Mouse (Mus musculus): ENCODE measurements around the gene Sprr2j-ps. TPM values are rescaled to one million over a fixed set of nuclear protein-coding genes. Genes with fewer than 3 reads are reported as not detected.

Gene Sprr2j-ps
- polyA plus RNA-seq, 1 experiment, result not detected

DNA sequence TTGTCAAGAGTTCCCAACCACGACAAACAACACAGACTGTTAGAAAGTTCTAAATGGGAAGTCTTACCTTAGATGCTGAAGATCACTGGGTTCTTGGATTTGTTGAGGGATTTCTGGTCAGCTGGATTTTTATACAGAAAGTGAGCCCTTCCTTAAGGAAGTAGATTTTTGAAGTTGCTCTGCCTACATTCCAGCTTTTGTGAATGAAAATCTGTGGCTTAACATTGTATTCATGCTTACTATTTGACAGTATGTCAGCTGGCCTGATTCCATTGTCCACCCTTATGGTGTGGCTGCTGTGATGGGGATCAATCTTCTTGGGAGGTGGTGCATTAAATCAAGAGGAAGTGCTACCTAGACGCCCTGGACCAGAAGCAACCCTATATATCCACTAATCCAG, 40.7 kb downstream of the Sprr2j-ps start, which contains the start of gene Sprr3:
TSS of gene Sprr3 (minus strand) at position 101 of the 400 bp plus-strand sequence.
- no peak for TF ChIP-seq CTCF (IDR thresholded peaks at IDR 0.05; ENCODE audit: extremely low read depth, insufficient read depth, low read length)
- TF ChIP-seq POLR2A (IDR thresholded peaks at IDR 0.05; ENCODE audit: extremely low read depth, insufficient read depth, low read length), result no peak
- no peak within 1 kb of the TSS for H3K4me3 ChIP-seq (ENCODE audit: insufficient read depth, low read length)
- no peaks in the 10 kb centered on the region for H3K4me1 ChIP-seq (ENCODE audit: control insufficient read depth, insufficient read depth, low read length)
- H3K27ac ChIP-seq (ENCODE audit: insufficient read depth, low read length), result no peak within 1 kb of the TSS

DNA sequence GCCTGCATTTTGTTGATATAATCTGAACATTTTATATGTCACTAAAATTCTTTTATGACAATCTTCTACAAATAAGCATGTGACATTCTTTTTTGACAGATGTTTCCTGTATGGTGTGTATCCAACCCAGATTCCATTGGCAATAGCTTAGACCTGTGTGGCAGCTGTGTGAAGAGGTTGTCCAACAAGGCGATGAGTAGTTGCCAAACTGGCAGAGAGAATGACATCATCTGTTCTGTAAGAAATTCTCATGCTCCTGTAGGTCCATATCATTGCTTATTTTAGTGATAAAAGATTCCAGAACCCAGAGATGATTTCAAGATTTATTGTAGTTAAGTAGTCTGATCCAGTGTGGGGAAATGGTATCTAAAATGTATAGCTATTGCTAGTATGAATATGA, 48.7 kb downstream of the Sprr2j-ps start:
- TF ChIP-seq POLR2A (IDR thresholded peaks at IDR 0.05; ENCODE audit: extremely low read depth, insufficient read depth, low read length), result no peak
- TF ChIP-seq CTCF (IDR thresholded peaks at IDR 0.05; ENCODE audit: extremely low read depth, insufficient read depth, low read length), result no peak
- H3K4me3 ChIP-seq (ENCODE audit: insufficient read depth, low read length), result no peak overlapping the region
- no peaks in the 10 kb centered on the region for H3K4me1 ChIP-seq (ENCODE audit: control insufficient read depth, insufficient read depth, low read length)
- no peak overlapping the region for H3K27ac ChIP-seq (ENCODE audit: insufficient read depth, low read length)

DNA sequence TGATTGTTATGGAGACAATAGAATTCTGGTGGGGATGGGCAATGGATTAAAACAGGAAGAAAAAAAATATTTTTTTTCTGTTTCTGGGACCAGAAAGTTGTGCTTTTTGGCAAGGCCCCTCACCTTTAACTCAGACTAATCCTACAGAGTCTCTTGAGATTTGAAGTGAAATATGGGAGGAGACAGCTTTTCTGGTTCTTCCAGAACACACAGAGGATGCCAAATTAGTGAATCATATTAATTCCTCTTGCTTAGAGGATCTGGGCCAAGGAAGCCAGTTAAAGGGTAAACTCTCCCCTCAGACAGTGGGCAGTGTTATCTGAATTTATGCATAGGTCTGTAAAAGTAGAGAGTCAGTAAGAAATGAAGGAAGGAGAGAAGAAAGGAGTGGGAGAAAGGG, 49.5 kb downstream of the Sprr2j-ps start:
- H3K4me1 ChIP-seq (ENCODE audit: control insufficient read depth, insufficient read depth, low read length), result no peaks in the 10 kb centered on the region

More for the DNA sequence above, 49.5 kb downstream of the Sprr2j-ps start:
- Histone ChIP-seq H3K27ac (ENCODE audit: insufficient read depth, low read length) (no peak overlapping the region), H3K4me3 (ENCODE audit: insufficient read depth, low read length) (no peak overlapping the region)
- no peak for TF ChIP-seq CTCF (IDR thresholded peaks at IDR 0.05; ENCODE audit: extremely low read depth, insufficient read depth, low read length)

Other genes with a start within 250 kb of the Sprr2j-ps start
- 0.06 TPM in 1 of 2 replicates, not detected in the other for gene Sprr2a1, start 202.3 kb upstream of the Sprr2j-ps start, polyA plus RNA-seq (2012; rRNA removed)
- 1.8 and 3.8 TPM in 2 replicates for gene Sprr2a2, start 202.2 kb upstream of the Sprr2j-ps start, polyA plus RNA-seq (2012; rRNA removed)
- 0.11 TPM in 1 of 2 replicates, not detected in the other for gene Sprr2a3, start 132.7 kb upstream of the Sprr2j-ps start, polyA plus RNA-seq (2012; rRNA removed)
- gene Sprr2b, start 101.5 kb upstream of the Sprr2j-ps start, polyA plus RNA-seq (2012; rRNA removed), result not detected in 2 replicates
- not detected in 2 replicates for gene Sprr2d, start 78.9 kb upstream of the Sprr2j-ps start, polyA plus RNA-seq (2012; rRNA removed)
- gene Sprr2e, start 65.9 kb upstream of the Sprr2j-ps start, polyA plus RNA-seq (2012; rRNA removed), result not detected in 2 replicates
- not detected in 2 replicates for gene Sprr2f, start 52.9 kb upstream of the Sprr2j-ps start, polyA plus RNA-seq (2012; rRNA removed)
- not detected in 2 replicates for gene Sprr2h, start 32.4 kb upstream of the Sprr2j-ps start, polyA plus RNA-seq (2012; rRNA removed)
- not detected in 2 replicates for gene Sprr2i, start 10.1 kb upstream of the Sprr2j-ps start, polyA plus RNA-seq (2012; rRNA removed)
- gene Gm9774, start 11.3 kb downstream of the Sprr2j-ps start, polyA plus RNA-seq (2012; rRNA removed), result 11.5 TPM in 2 replicates
- not detected in 2 replicates for gene Sprr2k, start 14.5 kb downstream of the Sprr2j-ps start, polyA plus RNA-seq (2012; rRNA removed)
- not detected in 2 replicates for gene Sprr1b, start 20.7 kb downstream of the Sprr2j-ps start, polyA plus RNA-seq (2012; rRNA removed)
- not detected in 2 replicates for gene Sprr3, start 40.6 kb downstream of the Sprr2j-ps start, polyA plus RNA-seq (2012; rRNA removed)
- 0.26 and 0.42 TPM in 2 replicates for gene Sprr1a, start 67.8 kb downstream of the Sprr2j-ps start, polyA plus RNA-seq (2012; rRNA removed)
- gene Sprr4, start 82.4 kb downstream of the Sprr2j-ps start, polyA plus RNA-seq (2012; rRNA removed), result not detected in 2 replicates
- not detected in 2 replicates for gene 2310046K23Rik, start 116.4 kb downstream of the Sprr2j-ps start, polyA plus RNA-seq (2012; rRNA removed)
- gene Ivl, start 155.7 kb downstream of the Sprr2j-ps start, polyA plus RNA-seq (2012; rRNA removed), result not detected in 2 replicates
- gene Smcp, start 170.9 kb downstream of the Sprr2j-ps start, polyA plus RNA-seq (2012; rRNA removed), result not detected in 2 replicates
- gene 2210017I01Rik, start 189.4 kb downstream of the Sprr2j-ps start, polyA plus RNA-seq (2012; rRNA removed), result not detected in 2 replicates
- not detected in 2 replicates for gene Lce6a, start 203.6 kb downstream of the Sprr2j-ps start, polyA plus RNA-seq (2012; rRNA removed)
- not detected in 2 replicates for gene Lce1a1, start 230.2 kb downstream of the Sprr2j-ps start, polyA plus RNA-seq (2012; rRNA removed)
- not detected in 2 replicates for gene Lce1b, start 238.8 kb downstream of the Sprr2j-ps start, polyA plus RNA-seq (2012; rRNA removed)

Measured in cortical plate, adult 2 months (tissue).